Mouse (Mus musculus) lung, postnatal 0 days (tissue): ENCODE measurements around the gene 4933411K16Rik.

Experiments
- CTCF ChIP-seq: IDR thresholded peaks from 2 replicates; pipeline ENCODE4 v1.5.1; 2016; ENCODE audit warnings: antibody characterized with exemption, mild to moderate bottlenecking
- EP300 ChIP-seq: IDR thresholded peaks from 2 replicates; pipeline ENCODE4 v1.6.1; 2016; ENCODE audit warnings: antibody characterized with exemption, mild to moderate bottlenecking, control low read depth

- TF ChIP-seq CTCF (no peak), EP300 (no peak)
Observed at GRCm38 (mm10) chr19:42055881-42056280, 3.8 kb downstream of the 4933411K16Rik start.
